Mouse (Mus musculus): ENCODE measurements around the gene Dpf3. TPM values are rescaled to one million over a fixed set of nuclear protein-coding genes. Genes with fewer than 3 reads are reported as not detected.

The Dpf3 gene
- polyA plus RNA-seq, 2 experiments = 3.0 to 4.9 TPM

DNA sequence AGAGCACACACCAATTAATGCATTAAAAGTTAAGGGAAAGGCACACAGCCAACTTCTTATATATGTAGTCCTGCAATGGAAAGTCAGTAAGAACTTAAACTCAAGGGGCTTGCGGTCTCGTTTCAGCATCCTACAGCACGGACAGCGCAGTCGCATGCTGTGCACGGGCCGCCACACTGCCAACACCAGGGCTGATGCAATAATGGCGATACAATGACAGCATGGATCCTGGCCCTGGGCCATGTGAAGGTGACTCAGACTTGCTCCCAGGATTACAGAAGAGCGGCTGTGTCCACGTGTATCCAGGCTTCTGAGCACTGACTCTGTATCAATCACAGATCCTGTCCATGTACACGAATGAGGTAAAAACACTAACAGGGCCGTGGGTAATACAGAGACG, 158.6 kb downstream of the Dpf3 start:
- no peak overlapping the region for H3K27ac ChIP-seq (replicated peaks; ENCODE audit: low read depth, low read length)
- no peak for ATAC-seq (ENCODE audit: low FRiP score, low read depth)
- H3K4me2 ChIP-seq (replicated peaks; ENCODE audit: low read depth, low read length, severe bottlenecking) = no peak overlapping the region

DNA sequence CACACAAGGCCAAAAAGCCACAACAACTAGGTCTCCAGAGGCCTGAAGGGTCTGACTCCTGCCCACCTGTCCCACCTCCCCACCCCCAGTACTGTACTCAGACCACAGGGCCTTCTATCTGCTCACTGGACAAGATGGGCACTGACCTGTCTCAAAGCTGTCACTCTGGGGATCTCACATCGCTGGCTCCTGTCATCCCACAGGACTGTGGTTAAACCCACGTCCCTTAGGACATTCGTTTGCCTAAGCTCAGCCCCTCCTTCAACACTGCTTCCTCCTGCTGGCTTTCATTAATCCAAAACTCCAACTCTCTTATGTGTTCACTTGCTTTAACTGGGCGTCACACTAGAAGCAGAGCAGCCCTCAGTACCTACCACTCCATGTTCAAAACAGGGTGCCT, 159.0 kb downstream of the Dpf3 start:
- TF ChIP-seq POLR2A (IDR thresholded peaks at IDR 0.05; ENCODE audit: borderline replicate concordance, extremely low read depth, insufficient read depth, insufficient read length) = no peak
- no peaks in the 10 kb centered on the region for H3K9me3 ChIP-seq (ENCODE audit: control insufficient read depth, low read length)
- no peak overlapping the region for H3K27ac ChIP-seq (replicated peaks; ENCODE audit: low read depth, low read length)
- no peak overlapping the region for H3K4me3 ChIP-seq (replicated peaks; ENCODE audit: low read length)
- no peak overlapping the region for H3K9ac ChIP-seq (ENCODE audit: low read depth, low read length, severe bottlenecking)
- peaks cover 8% of the 10 kb centered on the region for H3K4me1 ChIP-seq (ENCODE audit: control insufficient read depth, insufficient read depth, low read length)
- no peaks in the 10 kb centered on the region for H3K27me3 ChIP-seq (ENCODE audit: control insufficient read depth, insufficient read depth, low read length)
- no peaks in the 10 kb centered on the region for H3K36me3 ChIP-seq (ENCODE audit: control insufficient read depth, insufficient read depth, low read length)
- ATAC-seq (ENCODE audit: low FRiP score, low read depth) (no peak), DNase-seq (ENCODE audit: low spot score) (no peak)
- 48% methylated on average over 4 of the region's 4 CpGs for WGBS
- H3K4me2 ChIP-seq (replicated peaks; ENCODE audit: low read depth, low read length, severe bottlenecking) = no peak overlapping the region

More for the DNA sequence above, 158.6 kb downstream of the Dpf3 start:
- 61% methylated on average over 13 of the region's 13 CpGs for WGBS
- Histone ChIP-seq H3K9me3 (ENCODE audit: control insufficient read depth, low read length) (no peaks in the 10 kb centered on the region), H3K9ac (ENCODE audit: low read depth, low read length, severe bottlenecking) (no peak overlapping the region), H3K27me3 (ENCODE audit: control insufficient read depth, insufficient read depth, low read length) (no peaks in the 10 kb centered on the region), H3K4me1 (ENCODE audit: control insufficient read depth, insufficient read depth, low read length) (peaks cover 8% of the 10 kb centered on the region), H3K4me3 (replicated peaks; ENCODE audit: low read length) (no peak overlapping the region), H3K36me3 (ENCODE audit: control insufficient read depth, insufficient read depth, low read length) (no peaks in the 10 kb centered on the region)
- no peak for TF ChIP-seq POLR2A (IDR thresholded peaks at IDR 0.05; ENCODE audit: borderline replicate concordance, extremely low read depth, insufficient read depth, insufficient read length)
- peak; percentile 35 for DNase-seq (ENCODE audit: low spot score)

- no peak for ATAC-seq (ENCODE audit: low FRiP score, low read depth)
These were observed 160.1 kb downstream of the Dpf3 start for GRCm38 (mm10) chr12:83327451-83327850.

DNA sequence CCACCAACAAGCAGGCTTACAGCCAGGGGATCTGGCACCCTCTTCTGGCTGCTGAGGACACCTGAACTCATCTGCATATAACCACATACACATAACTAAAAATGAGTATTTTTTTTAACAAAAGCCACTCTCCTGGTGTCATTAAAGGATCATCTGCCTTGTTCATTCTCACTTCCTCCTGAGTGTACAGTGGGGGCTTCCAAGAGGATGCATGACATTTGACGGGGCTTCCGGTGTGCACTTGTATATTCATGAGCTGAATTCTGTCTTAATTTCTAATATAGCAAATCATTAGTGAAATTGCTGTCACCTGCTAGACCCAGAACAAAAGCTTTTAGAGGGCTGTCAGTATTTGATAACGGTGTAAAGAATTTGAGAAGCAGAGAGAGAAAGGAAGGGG, 166.8 kb downstream of the Dpf3 start:
- WGBS = 95% methylated on average over 3 of the region's 3 CpGs
- ATAC-seq (ENCODE audit: low FRiP score, low read depth) = no peak
- TF ChIP-seq POLR2A (IDR thresholded peaks at IDR 0.05; ENCODE audit: borderline replicate concordance, extremely low read depth, insufficient read depth, insufficient read length) = no peak
- H3K36me3 ChIP-seq (ENCODE audit: control insufficient read depth, insufficient read depth, low read length) = no peaks in the 10 kb centered on the region
- H3K4me2 ChIP-seq (replicated peaks; ENCODE audit: low read depth, low read length, severe bottlenecking) = no peak overlapping the region
- no peak overlapping the region for H3K27ac ChIP-seq (replicated peaks; ENCODE audit: low read depth, low read length)
- no peaks in the 10 kb centered on the region for H3K9me3 ChIP-seq (ENCODE audit: control insufficient read depth, low read length)
- H3K4me1 ChIP-seq (ENCODE audit: control insufficient read depth, insufficient read depth, low read length) = no peaks in the 10 kb centered on the region
- H3K9ac ChIP-seq (ENCODE audit: low read depth, low read length, severe bottlenecking) = no peak overlapping the region
- no peak overlapping the region for H3K4me3 ChIP-seq (replicated peaks; ENCODE audit: low read length)
- no peak for DNase-seq (ENCODE audit: low spot score)
- no peaks in the 10 kb centered on the region for H3K27me3 ChIP-seq (ENCODE audit: control insufficient read depth, insufficient read depth, low read length)

More at GRCm38 (mm10) chr12:83327451-83327850, 160.1 kb downstream of the Dpf3 start:
- Histone ChIP-seq H3K9me3 (ENCODE audit: control insufficient read depth, low read length) (no peaks in the 10 kb centered on the region), H3K36me3 (ENCODE audit: control insufficient read depth, insufficient read depth, low read length) (no peaks in the 10 kb centered on the region), H3K4me3 (replicated peaks; ENCODE audit: low read length) (no peak overlapping the region), H3K4me2 (replicated peaks; ENCODE audit: low read depth, low read length, severe bottlenecking) (no peak overlapping the region), H3K27me3 (ENCODE audit: control insufficient read depth, insufficient read depth, low read length) (no peaks in the 10 kb centered on the region), H3K9ac (ENCODE audit: low read depth, low read length, severe bottlenecking) (no peak overlapping the region), H3K27ac (replicated peaks; ENCODE audit: low read depth, low read length) (no peak overlapping the region), H3K4me1 (ENCODE audit: control insufficient read depth, insufficient read depth, low read length) (peaks cover 8% of the 10 kb centered on the region)
- DNase-seq (ENCODE audit: low spot score) = no peak
- no peak for TF ChIP-seq POLR2A (IDR thresholded peaks at IDR 0.05; ENCODE audit: borderline replicate concordance, extremely low read depth, insufficient read depth, insufficient read length)
- WGBS = 94% methylated on average over 1 of the region's 1 CpGs

DNA sequence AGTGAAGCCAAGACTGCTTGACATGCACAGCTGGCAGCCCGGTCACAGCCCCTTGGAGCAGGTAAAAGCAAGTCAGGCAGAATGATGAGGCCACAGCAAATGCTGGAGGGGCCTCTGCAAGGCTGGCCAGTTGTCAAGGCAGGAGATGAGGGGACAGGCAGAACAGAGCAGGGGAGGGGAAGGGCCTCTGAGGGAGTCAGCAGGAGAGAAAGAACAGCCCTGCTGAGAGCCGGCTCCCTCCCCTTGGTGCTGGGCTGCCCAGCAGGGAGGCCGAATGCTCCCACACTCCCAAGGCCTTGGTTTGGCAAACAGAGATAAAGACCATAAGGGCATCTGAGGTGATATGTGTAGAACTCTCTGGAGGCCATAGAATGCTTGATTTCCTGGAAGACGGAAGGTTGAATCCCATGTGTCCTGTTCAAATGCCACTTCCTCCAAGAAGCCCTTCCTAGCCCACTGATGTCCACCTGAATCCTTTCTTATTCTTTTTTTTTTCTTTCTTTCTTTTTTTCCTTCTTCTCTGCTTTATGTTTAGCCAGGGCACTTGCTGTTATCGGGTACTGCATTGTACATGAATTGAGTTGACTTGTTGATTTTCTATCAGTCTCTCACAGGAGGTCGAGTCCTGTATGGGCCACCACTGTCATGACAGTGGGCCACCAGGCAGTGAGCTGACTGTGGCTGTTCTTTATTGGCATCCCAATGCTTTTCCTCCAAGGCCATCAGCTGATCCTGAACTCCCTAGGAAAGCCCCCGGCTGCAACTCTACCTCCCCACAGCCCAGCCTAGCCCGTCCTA, 169.7 kb downstream of the Dpf3 start:
- Histone ChIP-seq H3K4me2 (replicated peaks; ENCODE audit: low read depth, low read length, severe bottlenecking) (no peak overlapping the region), H3K27me3 (ENCODE audit: control insufficient read depth, insufficient read depth, low read length) (no peaks in the 10 kb centered on the region), H3K9ac (ENCODE audit: low read depth, low read length, severe bottlenecking) (no peak overlapping the region), H3K27ac (replicated peaks; ENCODE audit: low read depth, low read length) (no peak overlapping the region), H3K4me1 (ENCODE audit: control insufficient read depth, insufficient read depth, low read length) (no peaks in the 10 kb centered on the region), H3K4me3 (replicated peaks; ENCODE audit: low read length) (no peak overlapping the region), H3K9me3 (ENCODE audit: control insufficient read depth, low read length) (no peaks in the 10 kb centered on the region), H3K36me3 (ENCODE audit: control insufficient read depth, insufficient read depth, low read length) (no peaks in the 10 kb centered on the region)
- ATAC-seq (ENCODE audit: low FRiP score, low read depth) (no peak), DNase-seq (ENCODE audit: low spot score) (no peak)
- WGBS = 66% methylated on average over 8 of the region's 8 CpGs
- no peak for TF ChIP-seq POLR2A (IDR thresholded peaks at IDR 0.05; ENCODE audit: borderline replicate concordance, extremely low read depth, insufficient read depth, insufficient read length)

Data from limb, embryonic 14.5 days (tissue).